Mouse (Mus musculus): ENCODE data around the gene Flvcr1.

GRCm38 (mm10) chr1:191014271-191014670 is 11.7 kb downstream of the Flvcr1 start:
- TF ChIP-seq CTCF (IDR thresholded peaks at IDR 0.05; ENCODE audit: borderline replicate concordance, control insufficient read depth, extremely low read depth, insufficient read depth, low read length, poor library complexity) (no peak), POLR2A (IDR thresholded peaks at IDR 0.05; ENCODE audit: control insufficient read depth, extremely low read depth, insufficient read depth, low read length, poor library complexity) (no peak)
